Mouse (Mus musculus) kidney, adult 2 months (tissue): Measurements from ENCODE around the gene Samsn1.

Experiments used
- CTCF ChIP-seq: fragments of 200-500 bp; conservative IDR thresholded peaks from 2 replicates; pipeline ENCODE4 v1.5.1; 2011; ENCODE audit warnings: low read depth, mild to moderate bottlenecking, control low read depth, low read length, moderate library complexity, mixed read lengths; ENCODE audit not compliant: insufficient read depth, insufficient read length
- POLR2A ChIP-seq: fragments of 200-500 bp; IDR thresholded peaks from one replicate; pipeline ENCODE4 v1.6.1; 2011; ENCODE audit warnings: low read depth, low read length, control low read depth

- TF ChIP-seq POLR2A (no peak), CTCF (no peak)
Observed at GRCm38 (mm10) chr16:75905324-75905723, 116.8 kb downstream of the Samsn1 start.
